Mouse (Mus musculus): ENCODE data around the gene Plekhg6. TPM values are rescaled to one million over a fixed set of nuclear protein-coding genes. Genes with fewer than 3 reads are reported as not detected.

The Plekhg6 gene
- polyA plus RNA-seq, 1 experiment = 0.45 TPM

DNA sequence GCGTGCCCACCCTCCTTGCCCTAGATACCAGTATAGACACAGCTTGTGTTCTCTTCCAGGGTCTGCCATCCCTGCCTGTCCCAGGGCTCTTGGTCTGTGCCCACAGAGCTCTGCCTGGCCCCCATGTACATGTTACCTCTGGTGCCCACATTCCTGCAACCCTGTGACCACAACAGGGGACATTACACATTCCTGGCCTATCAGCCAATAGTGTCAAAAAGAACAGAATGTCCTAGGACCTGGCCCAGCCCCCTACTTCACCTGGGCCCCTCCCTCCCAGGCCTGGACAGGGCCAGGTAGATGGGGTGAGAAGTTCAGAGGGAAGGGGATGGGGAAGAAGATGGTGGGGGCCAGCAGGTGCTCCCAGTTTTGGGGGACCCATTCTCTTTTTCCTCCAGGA, 60.3 kb downstream of the Plekhg6 start, which contains the start of gene Scnn1a:
TSS of gene Scnn1a (plus strand) at position 337 of the 400 bp plus-strand sequence.
- H3K4me1 ChIP-seq (ENCODE audit: control insufficient read depth, insufficient read depth, low read length) = no peaks in the 10 kb centered on the region
- no peak for TF ChIP-seq CTCF (IDR thresholded peaks at IDR 0.05; ENCODE audit: control insufficient read depth, insufficient read depth, low read length)
- TF ChIP-seq POLR2A (IDR thresholded peaks at IDR 0.05; ENCODE audit: borderline replicate concordance, control insufficient read depth, low read depth, low read length) = no peak
- H3K4me3 ChIP-seq (replicated peaks; ENCODE audit: control insufficient read depth, low read depth, low read length) = no peak within 1 kb of the TSS
- no peak within 1 kb of the TSS for H3K27ac ChIP-seq (ENCODE audit: control insufficient read depth, insufficient read depth, low read depth, low read length, poor library complexity)
- WGBS = 68% methylated on average over 1 of the region's 1 CpGs

DNA sequence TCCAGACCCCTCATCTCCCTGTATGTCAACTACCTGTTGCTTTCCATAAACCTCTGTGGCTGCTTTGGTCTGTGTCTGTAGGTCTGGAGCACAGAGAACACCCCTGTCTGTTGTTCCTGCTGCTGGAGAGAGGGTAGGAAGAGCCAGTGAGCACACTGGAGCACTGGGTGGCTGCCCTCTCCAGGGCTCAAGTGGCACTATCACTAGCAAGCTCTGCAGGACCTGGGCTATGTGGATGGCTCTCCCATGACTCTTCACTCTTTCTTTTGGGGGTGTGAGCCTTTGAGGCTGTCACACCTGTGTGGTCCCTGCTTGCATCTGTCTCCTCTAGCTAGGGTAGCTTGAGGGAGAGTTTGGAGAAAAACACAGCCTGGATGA, 60.7 kb downstream of the Plekhg6 start:
- Histone ChIP-seq H3K27ac (ENCODE audit: control insufficient read depth, insufficient read depth, low read depth, low read length, poor library complexity) (no peak overlapping the region), H3K4me1 (ENCODE audit: control insufficient read depth, insufficient read depth, low read length) (no peaks in the 10 kb centered on the region), H3K4me3 (replicated peaks; ENCODE audit: control insufficient read depth, low read depth, low read length) (no peak overlapping the region)
- TF ChIP-seq POLR2A (IDR thresholded peaks at IDR 0.05; ENCODE audit: borderline replicate concordance, control insufficient read depth, low read depth, low read length) (no peak), CTCF (IDR thresholded peaks at IDR 0.05; ENCODE audit: control insufficient read depth, insufficient read depth, low read length) (no peak)

DNA sequence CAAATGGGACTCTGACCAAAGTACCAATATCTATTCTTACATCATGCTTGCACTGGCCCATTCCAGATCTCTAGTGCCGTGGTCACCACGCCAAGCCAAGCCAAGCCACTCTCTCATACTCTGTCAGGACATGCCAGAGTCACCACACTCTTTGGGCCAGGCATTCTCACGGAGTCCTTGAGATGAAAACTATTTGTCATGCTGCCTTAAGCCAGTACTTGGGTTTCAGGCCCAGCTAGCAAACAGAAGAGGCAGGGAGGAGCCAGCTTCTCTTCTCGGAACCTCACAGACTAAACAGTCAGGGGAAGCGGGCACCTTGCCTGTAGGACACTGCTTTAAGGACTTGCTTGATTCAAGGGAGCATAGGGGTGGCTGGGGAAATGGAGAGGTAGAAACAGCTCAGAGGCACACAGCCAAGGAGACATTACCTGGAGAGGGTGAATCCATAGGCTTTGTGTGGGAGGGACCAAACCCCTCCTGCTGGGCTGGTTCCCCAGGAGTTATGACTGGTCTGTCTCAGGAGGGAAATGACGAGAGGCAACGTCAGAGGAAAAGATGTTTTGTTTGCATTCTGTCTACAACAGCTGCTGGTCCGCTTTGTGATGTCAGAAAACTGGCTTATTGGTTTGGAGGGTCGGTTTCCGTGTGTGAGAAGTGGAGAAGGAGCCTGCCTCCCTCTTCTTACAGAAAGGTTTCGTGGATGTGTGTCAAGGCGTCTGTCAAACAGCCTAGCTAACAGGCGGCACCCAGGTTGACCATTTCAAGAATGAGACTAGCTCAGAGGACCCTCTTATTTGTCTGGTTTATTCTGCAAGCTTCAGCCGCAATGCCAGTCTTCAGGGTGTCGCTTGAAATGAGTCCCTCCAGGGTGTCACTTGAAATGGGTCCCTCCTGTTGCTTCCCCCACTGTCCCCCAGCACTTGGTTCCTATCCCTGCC, 61.3 kb downstream of the Plekhg6 start:
- Histone ChIP-seq H3K4me3 (replicated peaks; ENCODE audit: control insufficient read depth, low read depth, low read length) (no peak overlapping the region), H3K4me1 (ENCODE audit: control insufficient read depth, insufficient read depth, low read length) (no peaks in the 10 kb centered on the region), H3K27ac (ENCODE audit: control insufficient read depth, insufficient read depth, low read depth, low read length, poor library complexity) (no peak overlapping the region)
- 70% methylated on average over 15 of the region's 15 CpGs for WGBS
- TF ChIP-seq POLR2A (IDR thresholded peaks at IDR 0.05; ENCODE audit: borderline replicate concordance, control insufficient read depth, low read depth, low read length) = no peak
- TF ChIP-seq CTCF (IDR thresholded peaks at IDR 0.05; ENCODE audit: control insufficient read depth, insufficient read depth, low read length) = no peak

DNA sequence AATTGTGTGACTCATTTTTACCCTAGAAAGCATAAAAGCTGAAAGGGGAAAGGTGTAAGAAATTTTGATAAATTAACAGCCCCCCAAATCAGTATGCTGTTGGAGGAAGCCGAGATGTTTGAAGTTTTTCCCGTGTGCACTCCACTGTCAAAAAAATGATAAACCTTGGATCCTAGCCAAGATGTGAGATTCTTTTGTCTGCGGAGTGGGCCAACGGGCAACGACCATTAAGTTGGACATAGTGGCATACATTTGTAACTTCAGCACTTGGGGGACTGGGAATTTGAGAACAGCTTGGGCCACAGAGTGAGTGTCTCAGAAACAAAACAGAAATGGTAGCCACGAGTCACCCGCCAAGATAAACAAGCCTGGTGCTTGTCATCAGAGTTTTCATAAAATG, 63.5 kb downstream of the Plekhg6 start:
- no peak for TF ChIP-seq POLR2A (IDR thresholded peaks at IDR 0.05; ENCODE audit: borderline replicate concordance, control insufficient read depth, low read depth, low read length)
- TF ChIP-seq CTCF (IDR thresholded peaks at IDR 0.05; ENCODE audit: control insufficient read depth, insufficient read depth, low read length) = no peak
- WGBS = 71% methylated on average over 7 of the region's 7 CpGs
- no peaks in the 10 kb centered on the region; the same call in 1 of the 2 replicates for H3K4me1 ChIP-seq (ENCODE audit: control insufficient read depth, insufficient read depth, low read length)
- H3K4me3 ChIP-seq (replicated peaks; ENCODE audit: control insufficient read depth, low read depth, low read length) = no peak overlapping the region
- H3K27ac ChIP-seq (ENCODE audit: control insufficient read depth, insufficient read depth, low read depth, low read length, poor library complexity) = no peak overlapping the region

DNA sequence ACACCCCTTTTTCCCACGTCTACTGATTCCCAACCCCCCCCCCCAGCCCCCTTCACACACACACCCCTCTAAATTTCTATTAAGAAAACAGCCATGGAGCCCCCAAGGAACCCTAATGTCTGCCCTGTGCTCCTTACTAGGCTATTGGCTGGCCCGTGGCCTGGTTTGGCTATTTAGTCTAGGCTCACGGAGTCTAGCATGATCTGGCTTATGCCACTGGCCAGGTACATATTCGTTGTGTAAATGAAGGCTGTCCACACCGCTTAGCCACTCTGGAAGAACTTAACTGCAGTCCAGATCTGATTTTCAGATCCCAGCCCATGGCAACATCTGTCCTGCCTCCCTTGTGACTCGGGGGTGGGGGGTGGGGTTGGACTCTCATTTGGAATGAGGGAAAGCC, 65.8 kb downstream of the Plekhg6 start:
- Histone ChIP-seq H3K27ac (ENCODE audit: control insufficient read depth, insufficient read depth, low read depth, low read length, poor library complexity) (no peak overlapping the region), H3K4me3 (replicated peaks; ENCODE audit: control insufficient read depth, low read depth, low read length) (no peak overlapping the region), H3K4me1 (ENCODE audit: control insufficient read depth, insufficient read depth, low read length) (no peaks in the 10 kb centered on the region; the same call in 1 of the 2 replicates)
- TF ChIP-seq CTCF (IDR thresholded peaks at IDR 0.05; ENCODE audit: control insufficient read depth, insufficient read depth, low read length) (no peak), POLR2A (IDR thresholded peaks at IDR 0.05; ENCODE audit: borderline replicate concordance, control insufficient read depth, low read depth, low read length) (no peak)
- WGBS = 74% methylated on average over 6 of the region's 6 CpGs

DNA sequence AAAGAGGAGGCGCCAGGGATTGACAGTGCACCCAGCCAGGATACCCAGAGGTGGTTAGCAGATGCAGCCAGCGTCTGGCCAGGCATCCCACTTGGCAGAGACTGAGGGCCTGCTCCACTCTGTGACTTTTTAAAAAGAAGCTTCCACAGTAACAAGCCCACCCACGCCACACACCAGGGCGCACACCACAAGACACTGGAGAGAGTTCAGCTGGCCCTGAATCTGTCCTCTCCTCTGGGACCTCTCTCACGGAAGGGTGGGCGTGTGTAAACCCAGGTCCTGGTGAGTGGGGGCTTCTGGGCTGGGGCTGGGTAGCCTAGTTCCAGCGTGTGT, 66.4 kb downstream of the Plekhg6 start:
- 46% methylated on average over 7 of the region's 7 CpGs for WGBS
- Histone ChIP-seq H3K27ac (ENCODE audit: control insufficient read depth, insufficient read depth, low read depth, low read length, poor library complexity) (peak overlapping the region; percentile 9; the same call in 1 of the 2 replicates), H3K4me1 (ENCODE audit: control insufficient read depth, insufficient read depth, low read length) (no peaks in the 10 kb centered on the region; the same call in 1 of the 2 replicates), H3K4me3 (replicated peaks; ENCODE audit: control insufficient read depth, low read depth, low read length) (peak overlapping the region; percentile 54)
- TF ChIP-seq POLR2A (IDR thresholded peaks at IDR 0.05; ENCODE audit: borderline replicate concordance, control insufficient read depth, low read depth, low read length) (0 out of 2 replicates have a peak, but pooled peaks have one; percentile 1), CTCF (IDR thresholded peaks at IDR 0.05; ENCODE audit: control insufficient read depth, insufficient read depth, low read length) (no peak)

DNA sequence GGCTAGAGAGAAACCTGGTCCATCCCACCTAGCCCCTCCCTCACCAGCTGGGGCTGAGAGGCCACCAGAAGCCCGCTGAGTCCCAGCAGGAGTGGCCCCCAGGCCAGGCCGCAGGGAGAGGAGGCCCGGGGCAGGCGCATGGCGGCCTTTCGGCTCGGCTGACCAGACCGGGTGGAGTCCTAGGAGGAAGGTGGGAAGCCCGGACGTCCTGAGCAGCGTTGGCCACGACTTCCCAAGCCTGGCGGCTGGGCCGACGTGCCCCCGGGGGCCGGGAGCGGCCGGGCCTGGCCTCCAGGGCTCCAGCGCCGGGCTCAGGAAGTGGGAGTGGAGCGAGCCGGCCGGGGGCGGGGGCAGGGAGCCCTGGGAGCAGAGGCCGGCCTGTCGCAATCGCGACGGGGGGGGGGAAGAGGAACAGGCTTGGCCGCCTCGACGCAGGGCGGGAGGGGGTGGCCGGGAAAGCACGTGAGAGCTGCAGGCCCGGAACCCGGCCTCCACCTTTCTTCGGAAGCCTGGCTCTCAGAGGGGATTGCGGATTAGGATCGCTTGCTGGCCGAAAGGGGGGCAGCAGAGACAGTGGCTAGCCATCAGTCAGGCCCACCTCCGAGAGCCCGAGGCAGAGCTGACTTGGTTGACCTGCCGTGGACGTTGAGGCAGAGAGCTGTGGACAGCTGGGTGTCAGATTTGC, 66.9 kb downstream of the Plekhg6 start, which contains the start of gene Ltbr:
TSS of gene Ltbr (minus strand) at position 340 of the 685 bp plus-strand sequence.
- H3K4me1 ChIP-seq (ENCODE audit: control insufficient read depth, insufficient read depth, low read length) = no peaks in the 10 kb centered on the region; the same call in 1 of the 2 replicates
- H3K4me3 ChIP-seq (replicated peaks; ENCODE audit: control insufficient read depth, low read depth, low read length) = peak within 1 kb of the TSS; percentile 83
- H3K27ac ChIP-seq (ENCODE audit: control insufficient read depth, insufficient read depth, low read depth, low read length, poor library complexity) = peak within 1 kb of the TSS; percentile 68
- no peak for TF ChIP-seq CTCF (IDR thresholded peaks at IDR 0.05; ENCODE audit: control insufficient read depth, insufficient read depth, low read length)
- peak; percentile 8; the same call in 1 of the 2 replicates for TF ChIP-seq POLR2A (IDR thresholded peaks at IDR 0.05; ENCODE audit: borderline replicate concordance, control insufficient read depth, low read depth, low read length)
- 2% methylated on average over 45 of the region's 46 CpGs for WGBS

Other genes starting within 250 kb of the Plekhg6 start
- gene Nop2, start 248.9 kb downstream of the Plekhg6 start, polyA plus RNA-seq (2011; ENCODE audit: insufficient read depth, insufficient read length, low replicate concordance, missing spikeins) = 12.5 and 25.7 TPM in 2 replicates
- gene Iffo1, start 235.6 kb downstream of the Plekhg6 start, polyA plus RNA-seq (2011; ENCODE audit: insufficient read depth, insufficient read length, low replicate concordance, missing spikeins) = 21.0 and 39.0 TPM in 2 replicates
- gene Gapdh, start 214.3 kb downstream of the Plekhg6 start, polyA plus RNA-seq (2011; ENCODE audit: insufficient read depth, insufficient read length, low replicate concordance, missing spikeins) = 40.4 and 98.2 TPM in 2 replicates
- 314 and 361 TPM in 2 replicates for gene Ncapd2, start 189.1 kb downstream of the Plekhg6 start, polyA plus RNA-seq (2011; ENCODE audit: insufficient read depth, insufficient read length, low replicate concordance, missing spikeins)
- 153 and 193 TPM in 2 replicates for gene Mrpl51, start 189.0 kb downstream of the Plekhg6 start, polyA plus RNA-seq (2011; ENCODE audit: insufficient read depth, insufficient read length, low replicate concordance, missing spikeins)
- 11.3 and 32.6 TPM in 2 replicates for gene Vamp1, start 165.2 kb downstream of the Plekhg6 start, polyA plus RNA-seq (2011; ENCODE audit: insufficient read depth, insufficient read length, low replicate concordance, missing spikeins)
- 4.1 and 6.2 TPM in 2 replicates for gene Tapbpl, start 148.9 kb downstream of the Plekhg6 start, polyA plus RNA-seq (2011; ENCODE audit: insufficient read depth, insufficient read length, low replicate concordance, missing spikeins)
- 7.0 and 10.7 TPM in 2 replicates for gene Cd27, start 143.8 kb downstream of the Plekhg6 start, polyA plus RNA-seq (2011; ENCODE audit: insufficient read depth, insufficient read length, low replicate concordance, missing spikeins)
- gene Tuba3a, start 94.8 kb downstream of the Plekhg6 start, polyA plus RNA-seq (2011; ENCODE audit: insufficient read depth, insufficient read length, low replicate concordance, missing spikeins) = not detected in 2 replicates
- gene Ltbr, start 66.9 kb downstream of the Plekhg6 start, polyA plus RNA-seq (2011; ENCODE audit: insufficient read depth, insufficient read length, low replicate concordance, missing spikeins) = 12.4 and 23.2 TPM in 2 replicates
- 1.7 and 5.6 TPM in 2 replicates for gene Scnn1a, start 60.1 kb downstream of the Plekhg6 start, polyA plus RNA-seq (2011; ENCODE audit: insufficient read depth, insufficient read length, low replicate concordance, missing spikeins)
- 18.4 and 63.5 TPM in 2 replicates for gene Tnfrsf1a, start 31.4 kb downstream of the Plekhg6 start, polyA plus RNA-seq (2011; ENCODE audit: insufficient read depth, insufficient read length, low replicate concordance, missing spikeins)
- 60.4 and 90.4 TPM in 2 replicates for gene Cd9, start 114.0 kb upstream of the Plekhg6 start, polyA plus RNA-seq (2011; ENCODE audit: insufficient read depth, insufficient read length, low replicate concordance, missing spikeins)
- gene Vwf, start 166.0 kb upstream of the Plekhg6 start, polyA plus RNA-seq (2011; ENCODE audit: insufficient read depth, insufficient read length, low replicate concordance, missing spikeins) = 83.1 and 147 TPM in 2 replicates

All from bone marrow, adult 2 months (tissue).